Mouse (Mus musculus) neural tube, embryonic 15.5 days (tissue): ENCODE data around the gene Gng3. TPM values are rescaled to one million over a fixed set of nuclear protein-coding genes. Genes with fewer than 3 reads are reported as not detected.

Experiments
- ATAC-seq: fragments of 200-750 bp; cut with Nextera tagmentation; 2 replicates; pipeline ENCODE4 v1.8.0; 2017; ENCODE audit warnings: mild to moderate bottlenecking, moderate TSS enrichment, moderate library complexity; ENCODE audit not compliant: low FRiP score
- H3K27ac ChIP-seq: fragments of 300-500 bp; sonication (generic); replicated peaks from 2 replicates; pipeline ENCODE4 v1.5.1; 2015; ENCODE audit warnings: mild to moderate bottlenecking, inconsistent platforms
- H3K27me3 ChIP-seq: fragments of 300-500 bp; sonication (generic); replicated peaks from 2 replicates; pipeline ENCODE4 v1.6.1; 2015; ENCODE audit warnings: inconsistent platforms
- H3K36me3 ChIP-seq: fragments of 300-500 bp; sonication (generic); 2 replicates; pipeline ENCODE4 v1.6.1; 2015; ENCODE audit warnings: inconsistent platforms
- H3K4me1 ChIP-seq: fragments of 300-500 bp; sonication (generic); 2 replicates; pipeline ENCODE4 v1.6.1; 2015; ENCODE audit warnings: inconsistent platforms
- H3K4me2 ChIP-seq: fragments of 300-500 bp; sonication (generic); 2 replicates; pipeline ENCODE4 v1.6.1; 2015; ENCODE audit warnings: inconsistent platforms, mild to moderate bottlenecking, moderate library complexity
- H3K4me3 ChIP-seq: fragments of 300-500 bp; sonication (generic); replicated peaks from 2 replicates; pipeline ENCODE4 v1.5.1; 2015; ENCODE audit warnings: mild to moderate bottlenecking, inconsistent platforms
- H3K9ac ChIP-seq: fragments of 300-500 bp; sonication (generic); replicated peaks from 2 replicates; pipeline ENCODE4 v1.6.1; 2015; ENCODE audit warnings: mild to moderate bottlenecking, inconsistent platforms
- H3K9me3 ChIP-seq: fragments of 300-500 bp; sonication (generic); replicated peaks from 2 replicates; pipeline ENCODE4 v1.6.1; 2016; ENCODE audit warnings: inconsistent platforms
- WGBS: fragments of 180-500 bp; shearing (Covaris S2); methylation state at CpG from one replicate; pipeline ENCODE4 v1.1.7; 2015; ENCODE audit warnings: mixed read lengths; 5-methylcytosine and 5-hydroxymethylcytosine counted together
- polyA plus RNA-seq: library from polyadenylated mRNA; unstranded; fragments of >200 nt; fragmentation: Nextera tagmentation; extraction: Ambion mirVana; gene quantifications from 2 replicates; pipeline ENCODE4 v1.2.1, GENCODE M21; 2015

Gene Gng3
- polyA plus RNA-seq, 1 experiment from 2014 or later, result 512 TPM

- Histone ChIP-seq H3K4me1 (peaks cover 49% of the 10 kb centered on the region), H3K27me3 (no peaks in the 10 kb centered on the region), H3K27ac (peak overlapping the region; percentile 100; the same call in 1 of the 2 replicates), H3K9ac (peak overlapping the region; percentile 90), H3K9me3 (no peaks in the 10 kb centered on the region), H3K36me3 (peaks cover 34% of the 10 kb centered on the region), H3K4me3 (peak overlapping the region; percentile 83), H3K4me2 (peak overlapping the region; percentile 95)
- WGBS, result 1% methylated on average over 7 of the region's 7 CpGs
- no peak for ATAC-seq
These were observed 17.8 kb downstream of the Gng3 start for GRCm38 (mm10) chr19:8821146-8821545.

- no peaks in the 10 kb centered on the region for H3K9me3 ChIP-seq
- peaks cover 56% of the 10 kb centered on the region for H3K4me1 ChIP-seq
- peak; percentile 8 for ATAC-seq
- H3K27me3 ChIP-seq, result no peaks in the 10 kb centered on the region
- H3K9ac ChIP-seq, result peak overlapping the region; percentile 90
- under 1% methylated on average over 46 of the region's 48 CpGs for WGBS
- peak overlapping the region; percentile 83 for H3K4me3 ChIP-seq
- H3K36me3 ChIP-seq, result peaks cover 29% of the 10 kb centered on the region
- peak overlapping the region; percentile 95 for H3K4me2 ChIP-seq
- peak overlapping the region; percentile 100 for H3K27ac ChIP-seq
These were observed 18.5 kb downstream of the Gng3 start for GRCm38 (mm10) chr19:8820424-8820956.

- Histone ChIP-seq H3K27me3 (no peaks in the 10 kb centered on the region), H3K4me2 (peak within 1 kb of the TSS; percentile 95), H3K9ac (peak within 1 kb of the TSS; percentile 90), H3K4me3 (peak within 1 kb of the TSS; percentile 83), H3K36me3 (peaks cover 25% of the 10 kb centered on the region), H3K27ac (peak within 1 kb of the TSS; percentile 100), H3K9me3 (no peaks in the 10 kb centered on the region), H3K4me1 (peaks cover 60% of the 10 kb centered on the region)
- WGBS, result under 1% methylated on average over 82 of the region's 83 CpGs
- ATAC-seq, result peak; percentile 96
These were observed 19.2 kb downstream of the Gng3 start, which contains the start of gene Hnrnpul2 for GRCm38 (mm10) chr19:8819596-8820423. TSS of gene Hnrnpul2 (plus strand) at chr19:8820010.

GRCm38 (mm10) chr19:8818801-8819595 is 20.0 kb downstream of the Gng3 start, which contains the start of gene Ttc9c:
TSS of gene Ttc9c (minus strand) at chr19:8819333.
- ATAC-seq, result peak; percentile 95
- H3K4me1 ChIP-seq, result peaks cover 60% of the 10 kb centered on the region

GRCm38 (mm10) chr19:8818301-8818798 is 20.6 kb downstream of the Gng3 start:
- peak overlapping the region; percentile 83 for H3K4me3 ChIP-seq
- H3K27ac ChIP-seq, result peak overlapping the region; percentile 100
- peaks cover 62% of the 10 kb centered on the region for H3K4me1 ChIP-seq
- WGBS, result 34% methylated on average over 14 of the region's 14 CpGs
- H3K9me3 ChIP-seq, result no peaks in the 10 kb centered on the region
- H3K27me3 ChIP-seq, result no peaks in the 10 kb centered on the region
- H3K4me2 ChIP-seq, result peak overlapping the region; percentile 95
- H3K36me3 ChIP-seq, result peaks cover 20% of the 10 kb centered on the region
- ATAC-seq, result no peak
- H3K9ac ChIP-seq, result peak overlapping the region; percentile 90

More at GRCm38 (mm10) chr19:8818801-8819595, 20.0 kb downstream of the Gng3 start, which contains the start of gene Ttc9c:
- Histone ChIP-seq H3K9me3 (no peaks in the 10 kb centered on the region), H3K27me3 (no peaks in the 10 kb centered on the region), H3K9ac (peak within 1 kb of the TSS; percentile 90), H3K36me3 (peaks cover 23% of the 10 kb centered on the region), H3K27ac (peak within 1 kb of the TSS; percentile 100), H3K4me2 (peak within 1 kb of the TSS; percentile 95), H3K4me3 (peak within 1 kb of the TSS; percentile 83)
- under 1% methylated on average over 33 of the region's 33 CpGs for WGBS

- H3K9ac ChIP-seq, result peak overlapping the region; percentile 0; the same call in 1 of the 2 replicates
- H3K27me3 ChIP-seq, result no peaks in the 10 kb centered on the region
- WGBS, result 84% methylated on average over 3 of the region's 3 CpGs
- no peak overlapping the region for H3K27ac ChIP-seq
- H3K4me2 ChIP-seq, result peak overlapping the region; percentile 22
- H3K36me3 ChIP-seq, result peaks cover 25% of the 10 kb centered on the region
- ATAC-seq, result no peak
- peak overlapping the region; percentile 7; the same call in 1 of the 2 replicates for H3K4me3 ChIP-seq
- H3K9me3 ChIP-seq, result no peaks in the 10 kb centered on the region
- peaks cover 48% of the 10 kb centered on the region for H3K4me1 ChIP-seq
These were observed 22.0 kb downstream of the Gng3 start for GRCm38 (mm10) chr19:8817001-8817400.

GRCm38 (mm10) chr19:8815812-8816211 is 23.2 kb downstream of the Gng3 start:
- no peak for ATAC-seq
- no peak overlapping the region for H3K4me3 ChIP-seq
- peaks cover 33% of the 10 kb centered on the region for H3K36me3 ChIP-seq
- H3K4me1 ChIP-seq, result peaks cover 38% of the 10 kb centered on the region
- H3K9ac ChIP-seq, result 0 out of 2 replicates have a peak overlapping the region, but pooled peaks have one; percentile 10
- no peaks in the 10 kb centered on the region for H3K9me3 ChIP-seq
- H3K27ac ChIP-seq, result no peak overlapping the region
- H3K4me2 ChIP-seq, result peak overlapping the region; percentile 22
- WGBS, result 59% methylated on average over 11 of the region's 11 CpGs
- H3K27me3 ChIP-seq, result no peaks in the 10 kb centered on the region

- no peak overlapping the region for H3K27ac ChIP-seq
- H3K9me3 ChIP-seq, result no peaks in the 10 kb centered on the region
- H3K4me1 ChIP-seq, result peaks cover 26% of the 10 kb centered on the region
- no peak overlapping the region for H3K4me2 ChIP-seq
- 92% methylated on average over 5 of the region's 5 CpGs for WGBS
- ATAC-seq, result no peak
- H3K36me3 ChIP-seq, result peaks cover 49% of the 10 kb centered on the region
- H3K27me3 ChIP-seq, result no peaks in the 10 kb centered on the region
- no peak overlapping the region for H3K4me3 ChIP-seq
- H3K9ac ChIP-seq, result no peak overlapping the region
These were observed 32.2 kb downstream of the Gng3 start for GRCm38 (mm10) chr19:8806810-8807209.

- no peaks in the 10 kb centered on the region for H3K9me3 ChIP-seq
- peaks cover 29% of the 10 kb centered on the region for H3K4me1 ChIP-seq
- H3K4me2 ChIP-seq, result no peak overlapping the region
- no peaks in the 10 kb centered on the region for H3K27me3 ChIP-seq
- no peak overlapping the region for H3K27ac ChIP-seq
- no peak for ATAC-seq
- H3K36me3 ChIP-seq, result peaks cover 31% of the 10 kb centered on the region
- H3K9ac ChIP-seq, result no peak overlapping the region
- 94% methylated on average over 11 of the region's 11 CpGs for WGBS
- no peak overlapping the region for H3K4me3 ChIP-seq
These were observed 34.9 kb downstream of the Gng3 start for GRCm38 (mm10) chr19:8803879-8804660.

GRCm38 (mm10) chr19:8803204-8803780 is 35.7 kb downstream of the Gng3 start:
- no peaks in the 10 kb centered on the region for H3K9me3 ChIP-seq
- peaks cover 26% of the 10 kb centered on the region for H3K36me3 ChIP-seq
- H3K27ac ChIP-seq, result peak overlapping the region; percentile 92; the same call in 1 of the 2 replicates
- peaks cover 35% of the 10 kb centered on the region for H3K4me1 ChIP-seq
- WGBS, result 92% methylated on average over 9 of the region's 9 CpGs
- peak overlapping the region; percentile 79 for H3K4me2 ChIP-seq
- no peaks in the 10 kb centered on the region for H3K27me3 ChIP-seq
- no peak overlapping the region for H3K9ac ChIP-seq
- ATAC-seq, result no peak
- H3K4me3 ChIP-seq, result peak overlapping the region; percentile 63
